Mouse (Mus musculus): ENCODE data around the gene Klhdc9.
"Not testable (repeated sequence)": the region's sequence is repeated elsewhere in the genome, so short reads cannot be mapped to it uniquely, and the experiment has no call there.

Gene Klhdc9

GRCm38 (mm10) chr1:171356814-171357213 is 3.8 kb downstream of the Klhdc9 start:
- DNase-seq (ENCODE audit: low read depth, low spot score): no peak

DNA sequence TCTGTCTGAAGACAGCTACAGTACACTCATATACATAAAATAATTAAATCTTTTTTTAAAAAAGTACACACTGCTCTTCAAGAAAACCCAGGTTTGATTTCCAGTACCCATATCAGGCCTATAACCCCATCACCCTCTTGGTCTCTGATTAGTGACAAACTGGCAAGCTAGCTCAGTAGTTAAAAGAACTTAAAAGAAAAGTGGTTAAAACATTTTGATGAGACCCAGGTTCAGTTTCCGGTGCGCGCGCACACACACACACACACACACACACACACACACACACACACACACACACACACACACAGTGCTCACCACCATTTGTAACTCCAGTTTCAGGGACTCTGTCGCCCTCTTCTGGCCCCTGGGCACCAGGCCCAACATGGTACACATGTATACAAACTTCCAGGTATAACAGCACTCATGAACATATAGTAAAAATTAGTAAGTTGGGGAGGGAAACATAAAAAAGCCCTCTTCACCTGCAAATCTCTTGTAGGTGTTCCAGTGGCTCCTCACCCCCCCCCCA is 4.7 kb downstream of the Klhdc9 start:
- no peak for DNase-seq (ENCODE audit: low read depth, low spot score)

GRCm38 (mm10) chr1:171349210-171349609 is 11.4 kb downstream of the Klhdc9 start:
- DNase-seq (ENCODE audit: low read depth, low spot score): no peak

DNA sequence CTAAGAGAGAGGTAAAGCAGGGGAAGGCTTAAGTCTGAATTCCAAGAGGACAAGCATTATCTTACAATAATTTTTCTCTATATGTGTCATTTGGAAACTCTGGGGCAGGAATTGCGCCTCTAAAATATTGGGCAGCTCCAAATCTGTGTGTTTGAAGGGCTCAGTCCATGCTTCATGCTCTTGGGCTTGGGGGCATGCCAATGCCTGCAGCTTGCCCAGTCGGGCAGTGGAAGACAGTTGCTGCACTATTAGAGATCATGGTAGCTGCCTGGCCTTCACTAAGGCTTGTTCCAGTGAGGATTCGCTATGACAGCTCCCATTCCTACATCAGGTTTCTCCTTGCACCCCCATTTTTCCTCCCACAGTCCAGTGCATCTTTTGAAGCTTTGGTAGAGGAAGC is 11.9 kb downstream of the Klhdc9 start:
- DNase-seq (ENCODE audit: low read depth, low spot score): no peak

GRCm38 (mm10) chr1:171346095-171346450 is 14.5 kb downstream of the Klhdc9 start:
- no peak for DNase-seq (ENCODE audit: low read depth, low spot score)

DNA sequence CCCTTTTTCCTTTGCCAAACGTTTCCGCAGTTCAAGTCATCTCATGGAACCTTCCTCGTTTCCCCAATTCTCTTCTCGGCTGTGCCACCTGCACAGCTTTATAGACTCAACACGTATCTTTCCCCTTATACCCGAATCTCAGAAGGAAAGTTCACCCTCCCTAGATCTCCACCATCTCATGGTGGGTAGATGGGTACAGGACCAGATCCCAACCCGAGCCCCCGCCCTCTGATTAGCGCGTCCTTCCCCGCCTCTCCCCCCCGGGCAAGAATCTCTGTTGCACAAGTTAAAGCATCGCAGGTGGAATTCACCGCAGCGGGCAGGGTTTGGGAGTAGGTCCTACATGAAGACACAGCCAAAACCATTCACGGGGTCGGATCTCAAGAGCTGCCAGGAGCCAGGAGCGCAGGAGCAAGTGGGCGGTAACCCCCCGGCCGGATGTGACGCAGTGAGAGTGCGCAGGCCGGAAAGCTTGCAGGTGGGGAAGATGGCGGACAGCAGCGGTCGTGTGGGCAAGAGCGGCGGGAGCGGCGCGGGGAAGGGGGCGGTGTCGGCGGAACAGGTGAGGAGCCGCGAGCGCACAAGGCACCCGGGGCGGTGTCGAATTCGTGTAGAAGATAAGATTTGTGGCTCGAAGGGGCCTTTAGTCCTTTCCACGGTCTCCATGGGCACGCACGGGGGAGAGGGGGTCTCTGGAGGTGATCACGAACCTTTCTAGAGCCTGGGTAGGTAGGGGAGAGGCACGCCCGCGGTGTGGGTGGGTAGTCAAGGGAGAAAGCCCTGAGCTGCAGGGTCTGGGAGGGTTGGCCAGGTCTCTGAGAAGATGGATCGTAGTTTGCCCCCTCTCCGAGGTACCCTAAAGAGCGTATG is 15.1 kb downstream of the Klhdc9 start, which contains the start of the genes Nit1 and Pfdn2:
TSS of gene Nit1 (minus strand) at position 422 of the 870 bp plus-strand sequence.
TSS of gene Pfdn2 (plus strand) at position 446 of the 870 bp plus-strand sequence.
- DNase-seq (ENCODE audit: low read depth, low spot score): peak; percentile 86

DNA sequence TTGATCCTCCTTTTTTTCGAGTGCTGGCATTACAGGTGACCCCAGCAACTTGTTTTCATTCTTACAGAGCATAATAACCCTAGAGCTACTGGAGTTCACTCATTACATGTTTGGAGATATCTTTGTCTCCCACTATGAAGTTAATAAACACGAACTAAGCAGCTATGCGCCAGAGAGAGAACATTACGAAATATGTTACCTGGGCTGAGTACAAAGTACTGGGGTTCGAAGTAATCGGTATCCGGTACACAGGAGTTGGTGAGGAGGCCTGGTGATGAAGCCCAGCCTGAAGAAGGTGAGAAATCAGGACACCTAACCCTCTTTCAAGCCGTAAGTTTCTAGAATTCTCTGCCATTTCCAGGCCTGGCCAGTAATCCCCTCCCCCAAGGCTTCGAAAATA is 15.9 kb downstream of the Klhdc9 start:
- no peak for DNase-seq (ENCODE audit: low read depth, low spot score)

DNA sequence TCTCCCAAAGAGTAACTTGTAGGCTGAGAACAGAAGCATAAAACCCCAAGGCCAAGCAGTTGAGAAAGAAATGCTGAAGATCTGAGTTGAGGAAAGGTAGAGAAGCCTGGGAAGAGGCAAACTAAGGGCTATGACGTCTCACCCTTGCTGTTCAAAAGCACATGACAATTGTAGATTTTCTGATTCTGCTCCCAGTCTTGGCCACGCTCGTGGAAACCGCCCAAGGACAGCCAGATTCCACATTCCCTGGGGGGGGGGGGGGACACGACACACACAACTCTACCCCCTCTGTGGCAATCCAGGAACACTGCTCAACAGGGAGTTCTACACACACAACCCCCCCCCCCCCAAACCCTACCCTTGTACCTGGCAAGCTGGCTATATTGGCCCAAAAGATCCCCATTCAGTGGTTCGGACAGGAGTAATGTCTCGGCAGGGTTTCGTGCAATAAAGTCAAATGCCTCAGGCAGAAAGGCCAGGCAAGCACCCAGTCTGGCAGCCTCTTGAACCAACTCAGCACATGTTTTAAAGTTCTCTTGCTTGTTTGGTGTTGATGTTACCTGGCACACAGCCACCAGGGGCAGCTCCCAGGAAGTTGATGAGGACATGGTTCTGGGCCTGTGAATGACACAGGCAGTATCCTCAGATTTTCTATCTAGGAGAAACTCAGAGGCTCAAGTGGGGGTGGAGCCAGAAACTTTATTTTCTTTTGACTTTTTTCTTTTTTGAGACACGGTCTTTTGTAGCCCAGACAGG is 16.5 kb downstream of the Klhdc9 start:
- no peak for DNase-seq (ENCODE audit: low read depth, low spot score)

- no peak for DNase-seq (ENCODE audit: low read depth, low spot score)
Observed at GRCm38 (mm10) chr1:171342262-171343207, 18.1 kb downstream of the Klhdc9 start.

GRCm38 (mm10) chr1:171330216-171330560 is 30.4 kb downstream of the Klhdc9 start:
- no peak for DNase-seq (ENCODE audit: low read depth, low spot score)

DNA sequence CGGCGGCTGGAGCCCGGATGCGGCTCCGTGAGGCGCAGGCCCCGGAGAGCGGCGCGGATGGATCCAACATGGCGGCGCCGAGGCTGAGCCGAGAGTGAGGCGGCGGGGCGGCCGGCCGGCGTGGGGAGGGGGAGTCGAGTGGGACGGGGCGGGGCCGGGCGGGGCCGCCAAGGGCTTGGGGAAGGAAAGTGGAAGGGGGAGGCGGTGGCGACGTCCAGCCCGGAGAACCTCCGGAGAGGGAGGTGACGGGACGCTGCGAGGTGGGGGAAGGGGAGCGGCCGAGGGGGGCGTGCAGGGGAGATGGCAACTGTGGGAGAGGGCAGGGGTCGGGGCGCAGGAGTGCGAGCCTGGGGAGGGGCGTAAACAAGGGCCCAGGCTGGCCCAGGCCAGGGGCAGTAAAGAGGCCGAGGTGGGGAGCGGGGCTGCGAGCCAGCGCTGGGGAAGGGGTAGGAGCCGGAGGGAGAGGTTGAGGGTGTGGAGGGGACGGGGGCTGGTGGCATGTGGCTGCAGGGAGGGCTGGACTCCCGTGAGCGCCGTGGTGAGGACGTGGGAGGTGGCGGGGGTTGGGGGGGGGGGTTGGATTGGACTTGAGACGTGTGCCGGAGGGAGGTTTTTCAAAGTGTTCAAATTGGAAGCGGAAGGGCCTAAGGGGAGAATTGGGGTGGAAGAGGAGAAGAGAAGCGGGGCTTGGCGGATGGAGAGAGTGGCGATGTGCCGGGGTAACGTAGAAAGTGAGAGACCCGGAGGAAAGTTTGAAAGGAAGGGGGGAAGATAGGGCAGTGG is 31.0 kb downstream of the Klhdc9 start:
- no peak for DNase-seq (ENCODE audit: low read depth, low spot score)

DNA sequence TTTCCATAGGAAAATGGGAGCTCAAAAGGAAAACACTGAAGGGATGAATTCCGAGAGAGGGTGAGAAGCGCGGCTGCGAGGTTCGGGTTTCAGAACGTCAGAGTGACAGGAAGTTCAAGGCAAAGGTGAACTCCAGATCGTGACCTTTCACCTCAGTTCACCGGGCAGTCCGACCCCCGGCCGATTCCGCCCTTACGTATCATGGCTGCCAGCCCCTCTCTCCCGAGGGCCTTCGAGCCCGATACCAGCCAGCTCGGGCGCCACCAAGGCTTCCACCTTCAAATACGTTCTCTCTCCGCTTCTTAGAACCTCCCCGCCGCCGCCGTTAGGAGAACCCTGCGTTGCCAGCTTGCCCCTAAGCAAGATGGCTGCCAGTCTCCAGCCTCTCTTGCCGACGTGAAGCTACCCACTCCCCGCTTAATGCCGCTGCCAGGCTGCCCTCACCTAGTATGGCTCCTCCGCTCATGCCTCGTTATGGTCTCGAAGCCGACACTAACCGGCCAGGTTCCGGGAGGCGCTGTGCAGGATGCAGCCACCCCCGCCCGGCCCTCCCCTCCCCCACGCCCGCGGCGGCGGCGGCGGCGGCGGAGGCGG is 31.7 kb downstream of the Klhdc9 start, which contains the start of gene Dedd:
TSS of gene Dedd (plus strand) at position 307 of the 594 bp plus-strand sequence.
- peak; percentile 96 for DNase-seq (ENCODE audit: low read depth, low spot score)

DNA sequence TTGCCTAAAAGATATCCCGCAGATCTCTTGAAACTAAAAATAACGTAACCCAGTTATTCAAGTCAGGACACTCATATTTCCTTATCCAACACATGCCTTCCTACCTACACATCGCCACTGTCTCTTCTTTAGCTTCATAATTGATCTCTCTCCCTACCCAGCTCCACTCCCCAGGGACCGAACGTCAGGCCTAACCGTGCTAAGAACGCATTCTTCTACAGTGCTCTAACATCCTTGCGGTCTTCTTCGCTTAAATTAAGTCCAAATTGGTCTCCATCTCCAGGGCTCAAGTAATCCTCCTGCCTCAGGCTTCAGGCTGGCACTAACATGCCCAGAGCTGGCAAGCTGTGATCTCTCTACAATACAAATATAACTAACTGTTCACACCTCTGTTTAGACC is 32.4 kb downstream of the Klhdc9 start:
- no peak for DNase-seq (ENCODE audit: low read depth, low spot score)

GRCm38 (mm10) chr1:171326588-171326987 is 34.0 kb downstream of the Klhdc9 start:
- DNase-seq (ENCODE audit: low read depth, low spot score): not testable (repeated sequence)

GRCm38 (mm10) chr1:171325571-171325970 is 35.0 kb downstream of the Klhdc9 start:
- DNase-seq (ENCODE audit: low read depth, low spot score): no peak

- DNase-seq (ENCODE audit: low read depth, low spot score): no peak
Observed at GRCm38 (mm10) chr1:171322012-171322411, 38.6 kb downstream of the Klhdc9 start.

- DNase-seq (ENCODE audit: low read depth, low spot score): no peak
Observed at GRCm38 (mm10) chr1:171321415-171321814, 39.2 kb downstream of the Klhdc9 start.

- no peak for DNase-seq (ENCODE audit: low read depth, low spot score)
Observed at GRCm38 (mm10) chr1:171320151-171320550, 40.4 kb downstream of the Klhdc9 start.

GRCm38 (mm10) chr1:171319748-171320147 is 40.9 kb downstream of the Klhdc9 start:
- no peak for DNase-seq (ENCODE audit: low read depth, low spot score)

DNA sequence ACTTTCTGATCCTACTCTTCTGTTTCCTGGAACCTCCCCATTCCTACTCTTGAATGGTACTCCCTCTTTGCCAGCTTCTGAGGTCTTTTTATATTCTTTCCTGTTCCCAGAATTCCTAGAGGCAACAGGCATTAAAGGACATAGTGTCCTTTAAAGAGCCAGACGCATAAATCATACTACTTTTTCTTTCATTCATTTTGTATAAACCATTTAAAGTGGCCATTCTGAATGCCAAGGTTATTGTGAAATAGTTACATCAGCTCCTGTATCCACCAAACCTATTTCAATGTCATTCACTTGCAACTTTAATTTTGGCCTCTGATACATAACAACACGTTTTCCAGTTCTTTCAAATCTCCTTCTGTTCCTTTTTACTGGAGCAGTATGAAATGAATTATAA is 51.3 kb downstream of the Klhdc9 start:
- DNase-seq (ENCODE audit: low read depth, low spot score): no peak
